In genomic region chr19:60845731-60846130, GRCm38 (mm10) we compare ENCODE assay signal across 28 mouse cellular contexts.
"Had no signal": no experiment of that assay in that cellular context is flagged by ENCODE, and none has a peak within 500 bp of the region (broad histone marks: within the 10 kb centered on the region; RNA-seq: fewer than 3 reads in every experiment).

No protein-coding gene starts in this region.

- H3K4me1 ChIP-seq: heart, embryonic 13.5 days; heart, embryonic 15.5 days; hindbrain, embryonic 10.5 days; hindbrain, embryonic 13.5 days; hindbrain, embryonic 15.5 days; kidney, embryonic 15.5 days; limb, embryonic 13.5 days; limb, embryonic 15.5 days had no signal

- H3K4me2 ChIP-seq: heart, embryonic 11.5 days; heart, embryonic 13.5 days; heart, embryonic 15.5 days; hindbrain, embryonic 13.5 days; hindbrain, embryonic 15.5 days; kidney, embryonic 15.5 days; limb, embryonic 13.5 days; limb, embryonic 15.5 days; liver, embryonic 12.5 days had no signal

- H3K9me3 ChIP-seq: heart, embryonic 13.5 days; heart, embryonic 15.5 days; hindbrain, embryonic 10.5 days; hindbrain, embryonic 13.5 days; hindbrain, embryonic 15.5 days; kidney, embryonic 15.5 days; limb, embryonic 13.5 days; limb, embryonic 15.5 days; liver, embryonic 12.5 days had no signal

- DNase-seq: gastrocnemius, adult 2 months; gastrocnemius, postnatal 10 days; gastrocnemius, postnatal 25 days; heart, adult 2 months; heart, postnatal 14 days; heart, postnatal 4 days; kidney, adult 11 months; kidney, adult 2 months; kidney, adult 9 months; kidney, postnatal 14 days; kidney, postnatal 36 days; layer of hippocampus, adult 9-11 months; layer of hippocampus, postnatal 36 days; left cerebral cortex, postnatal 4 days had no signal

- ATAC-seq: hindbrain, postnatal 0 days; intestine, embryonic 16.5 days; liver, embryonic 12.5 days had no signal

- H3K9ac ChIP-seq: heart, embryonic 13.5 days; heart, embryonic 15.5 days; hindbrain, embryonic 13.5 days; hindbrain, embryonic 15.5 days; kidney, embryonic 15.5 days; limb, embryonic 13.5 days; limb, embryonic 15.5 days; liver, embryonic 12.5 days; liver, embryonic 14.5 days had no signal

- H3K27ac ChIP-seq: gastrocnemius, adult 2 months; heart, adult 2 months; heart, embryonic 13.5 days; heart, embryonic 15.5 days; hindbrain, embryonic 10.5 days; hindbrain, embryonic 13.5 days; hindbrain, embryonic 15.5 days; hindbrain, postnatal 0 days; kidney, embryonic 15.5 days; kidney, postnatal 0 days; limb, embryonic 13.5 days; limb, embryonic 15.5 days; liver, embryonic 12.5 days; liver, embryonic 14.5 days had no signal

- H3K4me3 ChIP-seq: gastrocnemius, adult 2 months; heart, adult 2 months; heart, embryonic 13.5 days; heart, embryonic 15.5 days; hindbrain, embryonic 10.5 days; hindbrain, embryonic 13.5 days; hindbrain, embryonic 15.5 days; kidney, embryonic 15.5 days; limb, embryonic 13.5 days; limb, embryonic 15.5 days; liver, embryonic 12.5 days had no signal

- H3K27me3 ChIP-seq: heart, embryonic 13.5 days; heart, embryonic 15.5 days; hindbrain, embryonic 13.5 days; hindbrain, embryonic 15.5 days; kidney, embryonic 15.5 days; limb, embryonic 13.5 days; limb, embryonic 15.5 days; liver, embryonic 12.5 days had no signal
